Mouse (Mus musculus): ENCODE measurements around the gene Sf3b1.
"Not testable (repeated sequence)": the region's sequence is repeated elsewhere in the genome, so short reads cannot be mapped to it uniquely, and the experiment has no call there.

The Sf3b1 gene

DNA sequence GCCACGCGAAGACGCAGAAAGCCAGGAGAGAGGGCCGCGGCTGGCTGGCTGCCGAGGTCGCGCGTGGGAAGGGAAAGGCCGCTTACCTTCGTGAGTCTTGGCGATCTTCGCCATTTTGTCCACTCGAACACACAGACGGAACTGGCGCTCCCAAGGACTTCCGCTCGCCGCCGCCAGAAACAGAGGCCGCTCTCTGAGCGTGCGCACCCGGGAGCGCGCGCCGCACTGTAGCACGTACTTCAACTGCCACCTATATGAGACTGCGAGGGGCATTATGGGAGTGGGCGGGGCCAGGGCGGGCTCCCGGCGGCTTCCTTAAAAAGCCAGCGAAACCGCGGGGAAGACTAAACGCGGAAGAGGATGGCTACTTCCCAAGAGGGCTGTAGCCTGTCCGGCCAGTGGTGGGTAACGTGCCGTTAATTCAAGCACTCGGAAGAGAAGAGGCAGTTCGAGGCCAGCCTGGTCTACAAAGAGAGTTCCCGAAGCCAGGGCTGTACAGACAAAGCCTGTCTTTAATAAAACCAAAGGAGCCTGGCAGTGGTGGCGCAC lies at the start of gene Sf3b1:
Gene Sf3b1, minus strand, starts transcription at position 229 of the 549 bp plus-strand sequence.
- peak; percentile 92 for DNase-seq (ENCODE audit: low spot score in 2 of 2)

GRCm38 (mm10) chr1:55076395-55076743 lies 49.1 kb upstream of the Sf3b1 start:
- DNase-seq (ENCODE audit: low spot score in 2 of 2): no peak

GRCm38 (mm10) chr1:55075652-55076394 lies 48.5 kb upstream of the Sf3b1 start:
- DNase-seq (ENCODE audit: low spot score in 2 of 2): no peak

DNA sequence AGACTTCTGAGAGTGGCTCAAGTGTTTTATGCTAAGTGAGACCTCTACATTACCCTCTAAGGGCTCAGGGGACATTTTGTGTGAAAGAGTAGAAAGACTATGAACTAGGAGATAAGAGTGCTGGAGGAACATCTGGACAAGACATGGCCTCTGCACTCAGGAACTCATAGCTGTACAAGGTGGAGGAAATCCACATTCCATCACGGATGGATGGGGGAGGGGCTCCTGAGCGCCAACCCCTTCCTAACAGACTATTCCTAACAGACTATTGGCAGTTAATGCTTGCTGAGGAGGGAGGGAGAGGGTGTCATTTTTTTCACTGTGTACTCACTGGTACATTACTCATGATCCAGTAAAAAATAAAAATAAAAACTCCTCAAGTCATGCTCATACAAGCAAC lies 47.5 kb upstream of the Sf3b1 start:
- no peak for DNase-seq (ENCODE audit: low spot score in 2 of 2)

DNA sequence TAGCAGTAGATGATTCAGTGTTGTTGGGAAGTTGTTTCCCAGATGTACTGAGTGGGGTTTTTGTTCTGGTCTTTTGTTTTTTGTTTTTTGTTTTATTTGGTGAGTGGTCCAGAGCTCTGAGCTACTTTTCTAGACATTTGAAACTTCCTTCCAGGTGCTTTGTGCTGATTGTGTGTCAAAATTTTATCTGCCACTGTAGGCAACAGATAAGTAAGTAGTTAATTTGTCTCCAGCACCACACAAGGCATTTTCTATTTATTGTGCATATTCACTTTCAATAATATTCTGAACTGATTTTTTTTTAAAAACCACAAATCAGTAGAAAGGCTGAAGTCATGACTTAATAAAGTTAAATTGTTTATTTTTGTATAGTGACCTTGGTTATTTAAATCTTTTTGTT lies 45.0 kb upstream of the Sf3b1 start:
- DNase-seq (ENCODE audit: low spot score in 2 of 2): not testable (repeated sequence)

- no peak for DNase-seq (ENCODE audit: low spot score in 2 of 2)
Observed at GRCm38 (mm10) chr1:55061772-55062171, 34.5 kb upstream of the Sf3b1 start.

DNA sequence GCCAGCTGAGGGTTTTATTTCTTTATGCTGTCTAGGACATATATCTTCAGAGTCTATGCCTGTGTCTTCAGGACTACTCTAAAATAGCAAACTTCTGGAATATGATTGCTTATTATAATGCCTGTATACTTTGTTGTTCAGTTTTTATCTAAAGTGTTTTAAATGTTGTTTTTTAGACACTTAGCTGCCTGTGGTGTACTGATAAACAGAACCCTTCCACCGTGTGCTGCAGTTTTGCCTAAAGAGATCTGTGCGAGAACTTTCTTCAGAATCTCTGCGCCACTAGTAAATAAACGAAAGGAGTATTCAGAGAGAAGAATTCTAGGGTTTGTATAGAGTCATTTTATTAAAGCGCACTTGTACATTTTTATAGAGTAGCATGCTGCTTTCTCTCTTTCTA lies 33.8 kb upstream of the Sf3b1 start:
- DNase-seq (ENCODE audit: low spot score in 2 of 2): no peak

DNA sequence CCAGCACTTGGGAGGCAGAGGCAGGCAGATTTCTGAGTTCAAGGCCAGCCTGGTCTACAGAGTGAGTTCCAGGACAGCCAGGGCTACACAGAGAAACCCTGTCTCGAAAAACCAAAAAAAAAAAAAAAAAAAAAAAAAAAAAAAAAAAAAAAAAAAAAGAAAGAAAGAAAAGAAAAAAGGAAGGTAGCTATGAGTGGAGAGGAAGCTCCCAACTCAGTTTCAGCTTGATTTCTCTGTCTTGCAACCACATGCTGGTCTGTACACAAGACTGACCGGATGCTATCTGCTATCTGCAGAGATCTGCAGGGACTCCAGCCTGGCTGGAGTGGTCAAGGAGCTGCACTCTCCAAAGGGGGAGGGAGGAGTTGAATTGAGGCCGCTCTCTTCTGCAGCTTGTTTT lies 31.1 kb upstream of the Sf3b1 start:
- not testable (repeated sequence) for DNase-seq (ENCODE audit: low spot score in 2 of 2)

DNA sequence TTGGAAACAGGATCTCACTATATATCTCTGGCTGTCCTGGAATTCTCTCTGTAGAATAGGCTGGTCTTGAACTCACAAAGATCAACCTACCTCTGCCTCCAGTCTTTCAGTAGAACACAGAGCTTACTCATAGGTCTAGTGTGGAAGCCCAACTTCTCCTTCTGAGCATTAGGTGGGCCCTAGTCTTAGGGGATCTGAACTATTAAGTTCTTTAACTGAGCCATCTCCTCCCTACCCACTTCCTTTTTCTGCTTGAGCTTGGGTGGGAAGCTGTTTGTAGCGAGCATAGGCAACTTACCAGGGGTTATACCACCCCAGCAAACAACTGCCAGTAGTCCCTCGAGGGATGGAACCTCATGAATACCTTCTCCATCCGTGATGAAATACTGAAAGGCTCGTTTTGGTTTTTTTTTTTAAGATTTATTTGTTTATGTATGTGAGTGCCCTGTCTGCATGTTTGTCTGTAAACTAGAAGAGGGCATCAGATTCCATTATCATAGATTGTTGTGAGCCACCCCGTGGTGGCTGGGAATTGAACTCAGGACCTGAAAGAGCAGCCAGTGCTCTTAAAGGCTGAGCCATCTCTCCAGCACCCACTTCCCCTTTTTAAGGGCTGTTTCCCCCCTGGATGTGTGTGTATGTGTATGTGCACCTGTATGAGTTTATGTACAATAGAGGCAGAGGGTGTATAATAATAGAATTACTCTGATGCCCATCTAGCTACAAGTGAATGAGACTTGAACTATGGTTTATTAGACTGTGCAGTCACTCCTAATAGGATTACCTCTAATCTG lies 28.2 kb upstream of the Sf3b1 start:
- DNase-seq (ENCODE audit: low spot score in 2 of 2): no peak

- no peak for DNase-seq (ENCODE audit: low spot score in 2 of 2)
Observed at GRCm38 (mm10) chr1:55053596-55053995, 26.3 kb upstream of the Sf3b1 start.

- no peak for DNase-seq (ENCODE audit: low spot score in 2 of 2)
Observed at GRCm38 (mm10) chr1:55053005-55053404, 25.7 kb upstream of the Sf3b1 start.

GRCm38 (mm10) chr1:55052355-55052953 lies 25.2 kb upstream of the Sf3b1 start, which contains the start of gene Coq10b:
TSS of gene Coq10b (plus strand) at chr1:55052770.
- DNase-seq (ENCODE audit: low spot score in 2 of 2): peak; percentile 99

- DNase-seq (ENCODE audit: low spot score in 2 of 2): no peak
Observed at GRCm38 (mm10) chr1:55051671-55052070, 24.4 kb upstream of the Sf3b1 start.

DNA sequence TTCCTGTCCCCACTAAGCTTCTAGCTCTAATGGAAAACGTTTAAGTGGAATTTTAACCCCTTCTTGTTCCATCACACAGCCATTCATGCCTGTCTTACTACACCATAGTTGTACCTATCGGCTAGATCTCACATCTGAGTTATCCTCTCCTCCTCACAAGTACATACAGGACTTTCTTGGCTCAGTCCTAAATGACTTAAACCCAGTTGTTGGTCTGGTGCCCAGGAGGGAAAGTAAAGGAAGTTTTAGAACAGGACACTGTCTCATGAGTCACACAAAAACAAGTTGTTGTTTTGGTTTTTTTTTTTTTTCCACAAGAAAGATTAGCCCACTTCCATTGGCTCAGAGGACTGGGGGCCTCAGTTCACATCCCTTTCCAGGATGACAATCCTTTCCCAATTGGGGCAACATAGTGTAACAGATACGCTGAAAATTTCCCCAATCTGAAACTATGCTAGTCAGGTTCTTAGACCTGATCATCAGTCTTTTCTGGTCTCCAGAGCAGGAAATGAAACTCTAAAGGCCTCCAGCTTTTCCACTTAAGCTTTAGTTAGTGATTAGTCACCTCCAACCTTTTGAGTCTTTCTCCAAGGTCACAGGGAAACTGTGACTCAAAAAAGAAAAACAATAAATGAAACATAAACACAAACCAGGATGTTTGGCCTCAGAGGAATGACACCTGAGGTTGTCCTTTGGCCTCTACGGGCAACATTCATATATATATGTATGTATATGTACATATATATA lies 21.7 kb upstream of the Sf3b1 start:
- no peak for DNase-seq (ENCODE audit: low spot score in 2 of 2)

- DNase-seq (ENCODE audit: low spot score in 2 of 2): no peak
Observed at GRCm38 (mm10) chr1:55043164-55043563, 15.9 kb upstream of the Sf3b1 start.

- no peak for DNase-seq (ENCODE audit: low spot score in 2 of 2)
Observed at GRCm38 (mm10) chr1:55042246-55042645, 15.0 kb upstream of the Sf3b1 start.

DNA sequence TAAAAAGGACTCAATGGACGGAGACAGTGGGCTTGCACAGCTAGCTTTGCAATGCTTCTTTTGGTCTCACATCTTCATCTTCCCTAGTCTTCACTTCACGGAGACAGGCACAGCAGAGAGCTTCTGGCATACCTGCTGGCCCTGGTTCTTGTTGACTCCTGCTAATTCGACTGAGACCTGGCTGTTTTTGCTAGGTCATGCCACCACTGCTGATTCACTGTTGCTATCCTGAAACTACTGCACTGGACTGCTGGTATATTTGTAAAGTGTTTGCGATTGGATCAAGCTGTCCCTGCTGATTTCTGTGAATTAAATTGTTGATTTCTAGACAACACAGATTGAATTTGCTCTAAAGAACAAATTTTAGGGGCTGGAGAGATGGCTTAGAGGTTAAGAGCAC lies 14.4 kb upstream of the Sf3b1 start:
- no peak for DNase-seq (ENCODE audit: low spot score in 2 of 2)

- DNase-seq (ENCODE audit: low spot score in 2 of 2): no peak
Observed at GRCm38 (mm10) chr1:55039944-55040343, 12.7 kb upstream of the Sf3b1 start.

- no peak for DNase-seq (ENCODE audit: low spot score in 2 of 2)
Observed at GRCm38 (mm10) chr1:55031026-55031779, 3.9 kb upstream of the Sf3b1 start.

- no peak for DNase-seq (ENCODE audit: low spot score in 2 of 2)
Observed at GRCm38 (mm10) chr1:55029446-55029845, 2.2 kb upstream of the Sf3b1 start.
